Mouse (Mus musculus) layer of hippocampus, adult 9-10 months (tissue): Measurements from ENCODE around the gene Vmn2r50.
"Not testable (repeated sequence)": the region's sequence is repeated elsewhere in the genome, so short reads cannot be mapped to it uniquely, and the experiment has no call there.

Source experiments
- DNase-seq: peaks from one replicate; pipeline ENCODE4 v3.0.0; 2022; ENCODE audit warnings: low spot score

The Vmn2r50 gene

DNA sequence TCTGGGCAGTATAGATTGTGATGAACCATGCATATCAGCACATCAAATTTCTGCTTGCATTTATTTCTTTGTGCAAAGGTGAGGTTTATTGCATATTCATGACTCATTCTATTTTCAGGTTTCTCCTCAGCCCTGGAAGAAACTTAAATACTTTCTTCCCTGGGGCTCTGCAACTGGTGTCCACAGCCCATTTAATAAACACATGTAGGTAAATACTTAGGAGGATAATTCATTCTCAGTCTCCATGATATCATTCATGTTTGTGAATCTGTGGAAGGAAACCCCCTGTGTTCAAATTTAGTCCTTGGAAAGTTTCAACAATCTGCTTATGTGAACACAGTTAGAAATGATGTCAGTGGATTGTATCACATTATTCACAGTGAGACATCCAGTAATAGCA lies at the start of gene Vmn2r50:
Gene Vmn2r50 (minus strand): TSS at position 101 of the 400 bp plus-strand sequence.
- DNase-seq = not testable (repeated sequence)

DNA sequence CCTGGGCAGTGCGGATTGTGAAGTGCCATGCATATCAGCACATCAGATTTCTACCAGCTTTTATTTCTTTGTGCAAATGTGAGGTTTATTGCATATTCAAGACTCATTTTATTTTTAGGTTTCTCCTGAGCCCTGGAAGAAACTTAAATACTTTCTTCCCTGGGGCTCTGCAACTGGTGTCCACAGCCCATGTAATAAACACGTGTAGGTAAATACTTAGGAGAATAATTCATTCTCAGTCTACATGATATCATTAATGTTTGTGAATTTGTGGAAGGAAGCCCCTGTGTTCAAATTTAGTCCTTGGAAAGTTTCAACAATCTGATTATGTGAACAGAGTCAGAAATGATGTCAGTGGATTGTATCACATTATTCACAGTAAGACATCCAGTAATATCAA lies 60.9 kb downstream of the Vmn2r50 start, which contains the start of gene Vmn2r49:
Gene Vmn2r49 (minus strand): TSS at position 101 of the 400 bp plus-strand sequence.
- DNase-seq = not testable (repeated sequence)
